Mouse (Mus musculus): ENCODE results near the gene Gpatch8. TPM values are rescaled to one million over a fixed set of nuclear protein-coding genes. Genes with fewer than 3 reads are reported as not detected.
"Not testable (repeated sequence)": the region's sequence is repeated elsewhere in the genome, so short reads cannot be mapped to it uniquely, and the experiment has no call there.

Gene Gpatch8
- polyA plus RNA-seq, 1 experiment from 2014 or later = 42.5 TPM

DNA sequence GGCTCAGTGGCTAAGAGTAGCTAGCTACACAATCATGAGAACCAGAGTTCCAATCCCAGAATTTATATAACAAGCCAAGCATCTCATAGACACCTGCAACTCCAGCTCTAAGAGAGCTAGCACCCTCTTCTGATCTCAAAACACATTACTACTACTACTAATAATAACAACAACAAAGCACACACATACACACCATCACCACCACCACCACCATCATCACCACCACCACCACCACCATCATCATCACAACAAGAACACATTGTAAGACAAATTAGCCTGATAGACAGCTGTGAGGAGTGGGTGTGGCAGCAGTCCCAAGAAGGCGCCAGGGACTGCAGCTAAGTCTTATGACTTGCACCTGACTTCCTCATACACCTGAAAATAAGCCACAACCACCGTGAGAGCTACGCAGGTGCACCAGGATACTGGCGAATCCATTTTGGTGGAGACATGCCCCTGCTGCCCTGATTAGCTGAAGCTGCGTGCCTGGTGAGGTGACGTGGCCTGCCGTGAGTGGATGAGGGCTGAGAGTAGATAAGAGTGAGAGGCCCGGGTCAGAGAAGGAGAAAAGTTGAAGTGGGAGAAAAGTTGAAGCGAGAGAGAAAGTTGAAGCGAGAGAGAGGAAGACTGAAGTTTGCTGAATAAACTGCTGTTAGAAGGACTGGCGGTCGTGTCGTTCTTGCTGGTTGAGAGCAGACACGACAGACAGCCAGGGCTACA, 8.9 kb upstream of the Gpatch8 start:
- H3K4me3 ChIP-seq (ENCODE audit: low read depth, low read length); H3K27ac ChIP-seq (ENCODE audit: low read depth, low read length); H3K4me1 ChIP-seq (ENCODE audit: control insufficient read depth, insufficient read depth, low read length); H3K4me2 ChIP-seq; H3K27me3 ChIP-seq (ENCODE audit: control insufficient read depth, insufficient read depth, low read length); ATAC-seq (ENCODE audit: low FRiP score); H3K9ac ChIP-seq (ENCODE audit: low read length); DNase-seq (ENCODE audit: low spot score, missing footprints); H3K36me3 ChIP-seq (ENCODE audit: control insufficient read depth, insufficient read depth, low read length); H3K9me3 ChIP-seq (ENCODE audit: control insufficient read depth, low read length): not testable (repeated sequence)
- WGBS = 82% methylated on average over 14 of the region's 14 CpGs

DNA sequence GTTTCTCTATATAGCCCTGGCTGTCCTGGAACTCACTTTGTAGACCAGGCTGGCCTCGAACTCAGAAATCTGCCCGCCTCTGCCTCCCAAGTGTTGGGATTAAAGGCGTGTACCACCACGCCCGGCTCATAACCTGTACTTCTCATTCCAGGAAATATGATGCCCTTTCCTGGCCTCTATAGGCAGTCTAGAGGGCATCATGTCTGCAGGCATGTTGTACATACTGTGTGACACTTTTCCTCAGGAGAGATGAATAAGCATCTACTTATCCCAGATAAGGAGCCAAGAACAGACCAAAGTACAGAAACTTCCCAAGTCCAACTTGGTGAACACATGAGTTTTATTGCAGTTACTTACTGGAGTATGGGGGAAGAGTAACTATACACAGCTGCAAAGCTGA, 2.5 kb upstream of the Gpatch8 start:
- WGBS = 92% methylated on average over 3 of the region's 5 CpGs
- Histone ChIP-seq H3K9ac (ENCODE audit: low read length) (no peak overlapping the region), H3K27me3 (ENCODE audit: control insufficient read depth, insufficient read depth, low read length) (no peaks in the 10 kb centered on the region), H3K4me1 (ENCODE audit: control insufficient read depth, insufficient read depth, low read length) (peaks cover 11% of the 10 kb centered on the region), H3K9me3 (ENCODE audit: control insufficient read depth, low read length) (no peaks in the 10 kb centered on the region), H3K27ac (ENCODE audit: low read depth, low read length) (no peak overlapping the region), H3K4me2 (no peak overlapping the region), H3K4me3 (ENCODE audit: low read depth, low read length) (no peak overlapping the region), H3K36me3 (ENCODE audit: control insufficient read depth, insufficient read depth, low read length) (no peaks in the 10 kb centered on the region)
- DNase-seq (ENCODE audit: low spot score, missing footprints) (no peak), ATAC-seq (ENCODE audit: low FRiP score) (no peak)

DNA sequence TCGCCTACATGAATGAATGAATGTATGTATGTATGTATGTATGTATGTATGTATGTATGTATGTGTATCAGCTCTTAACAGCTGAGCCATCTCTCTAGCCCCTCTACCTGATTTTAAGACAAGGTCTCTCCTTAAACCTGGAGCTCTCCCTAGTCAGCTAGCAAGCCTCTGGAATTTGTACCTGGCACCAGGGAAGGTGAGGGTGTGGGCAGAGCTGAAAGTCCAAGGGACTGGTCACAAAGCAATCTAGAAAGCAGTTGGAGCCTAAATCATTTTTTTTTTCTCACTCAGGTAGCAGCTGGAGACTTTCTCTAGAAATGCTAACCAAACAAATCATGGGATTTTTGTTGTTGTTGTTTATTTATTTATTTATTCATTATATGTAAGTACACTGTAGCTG, 1.2 kb upstream of the Gpatch8 start:
- H3K4me1 ChIP-seq (ENCODE audit: control insufficient read depth, insufficient read depth, low read length) = peaks cover 13% of the 10 kb centered on the region
- ATAC-seq (ENCODE audit: low FRiP score) (no peak), DNase-seq (ENCODE audit: low spot score, missing footprints) (no peak)
- H3K27me3 ChIP-seq (ENCODE audit: control insufficient read depth, insufficient read depth, low read length) = no peaks in the 10 kb centered on the region
- H3K4me3 ChIP-seq (ENCODE audit: low read depth, low read length) = no peak overlapping the region
- no peaks in the 10 kb centered on the region for H3K9me3 ChIP-seq (ENCODE audit: control insufficient read depth, low read length)
- 91% methylated on average over 1 of the region's 1 CpGs for WGBS
- no peak overlapping the region for H3K27ac ChIP-seq (ENCODE audit: low read depth, low read length)
- H3K36me3 ChIP-seq (ENCODE audit: control insufficient read depth, insufficient read depth, low read length) = no peaks in the 10 kb centered on the region
- no peak overlapping the region for H3K9ac ChIP-seq (ENCODE audit: low read length)
- H3K4me2 ChIP-seq = no peak overlapping the region

DNA sequence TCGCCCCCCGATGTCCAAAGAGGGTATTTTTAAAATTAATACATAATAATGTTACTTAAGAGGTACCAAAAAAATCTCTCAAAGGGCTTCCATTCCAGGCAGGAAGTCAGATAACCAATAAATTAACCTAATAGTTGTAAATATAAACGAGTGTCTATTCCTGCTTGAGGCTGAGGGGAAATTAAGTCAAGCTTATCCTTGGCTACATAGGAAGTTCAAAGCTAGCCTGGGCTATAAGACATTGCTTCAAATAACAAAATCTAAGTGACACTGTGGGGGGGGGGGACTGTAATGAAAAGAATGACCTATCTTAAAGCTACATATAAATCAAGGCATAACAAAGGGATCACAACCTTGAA, 503 bp upstream of the Gpatch8 start:
- peak; percentile 87 for DNase-seq (ENCODE audit: low spot score, missing footprints)
- peak overlapping the region; percentile 96; the same call in 1 of the 2 replicates for H3K27ac ChIP-seq (ENCODE audit: low read depth, low read length)
- no peaks in the 10 kb centered on the region for H3K27me3 ChIP-seq (ENCODE audit: control insufficient read depth, insufficient read depth, low read length)
- H3K4me3 ChIP-seq (ENCODE audit: low read depth, low read length) = peak overlapping the region; percentile 96
- no peak for ATAC-seq (ENCODE audit: low FRiP score)
- peaks cover 13% of the 10 kb centered on the region for H3K4me1 ChIP-seq (ENCODE audit: control insufficient read depth, insufficient read depth, low read length)
- no peak overlapping the region; the same call in 1 of the 2 replicates for H3K9ac ChIP-seq (ENCODE audit: low read length)
- H3K4me2 ChIP-seq = peak overlapping the region; percentile 83
- H3K9me3 ChIP-seq (ENCODE audit: control insufficient read depth, low read length) = no peaks in the 10 kb centered on the region
- H3K36me3 ChIP-seq (ENCODE audit: control insufficient read depth, insufficient read depth, low read length) = no peaks in the 10 kb centered on the region
- WGBS = 26% methylated on average over 3 of the region's 3 CpGs

DNA sequence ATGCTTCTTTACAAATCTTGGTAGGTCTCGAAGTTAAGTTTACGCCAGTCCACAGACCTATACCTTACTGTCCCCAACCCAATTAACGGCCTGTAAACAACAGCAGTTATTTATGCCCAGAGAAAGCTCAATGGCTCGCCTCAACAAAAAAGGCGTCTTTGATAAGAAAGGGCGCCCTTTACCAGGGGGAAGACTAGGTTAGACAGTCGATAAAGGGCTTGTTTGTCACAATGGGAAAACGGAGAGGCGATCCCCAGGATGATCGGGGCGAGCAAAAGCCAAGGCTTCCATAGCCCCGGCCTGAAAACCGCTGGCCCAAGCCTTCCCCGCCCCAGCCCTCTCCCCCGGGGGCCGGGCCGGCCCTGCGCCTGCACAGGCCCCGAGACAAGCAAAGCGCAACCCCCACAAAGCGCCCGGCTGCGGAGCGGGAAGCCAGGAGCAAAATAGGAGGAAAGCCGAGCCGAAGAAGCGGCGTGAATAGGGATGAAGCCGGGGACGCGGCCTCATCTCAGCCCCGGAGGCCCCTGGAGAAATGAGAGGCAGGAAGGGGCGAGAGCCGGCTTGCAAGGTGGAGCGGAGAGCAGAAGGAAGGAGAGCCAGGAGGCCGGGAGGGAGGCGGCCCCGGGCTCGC, 677 bp downstream of the Gpatch8 start:
- peak overlapping the region; percentile 96 for H3K27ac ChIP-seq (ENCODE audit: low read depth, low read length)
- peak overlapping the region; percentile 83 for H3K4me2 ChIP-seq
- H3K9me3 ChIP-seq (ENCODE audit: control insufficient read depth, low read length) = no peaks in the 10 kb centered on the region
- no peaks in the 10 kb centered on the region for H3K36me3 ChIP-seq (ENCODE audit: control insufficient read depth, insufficient read depth, low read length)
- peak; percentile 58 for ATAC-seq (ENCODE audit: low FRiP score)
- peak; percentile 95 for DNase-seq (ENCODE audit: low spot score, missing footprints)
- H3K9ac ChIP-seq (ENCODE audit: low read length) = peak overlapping the region; percentile 99
- H3K4me1 ChIP-seq (ENCODE audit: control insufficient read depth, insufficient read depth, low read length) = peaks cover 13% of the 10 kb centered on the region
- WGBS = under 1% methylated on average over 35 of the region's 39 CpGs
- peak overlapping the region; percentile 96 for H3K4me3 ChIP-seq (ENCODE audit: low read depth, low read length)
- H3K27me3 ChIP-seq (ENCODE audit: control insufficient read depth, insufficient read depth, low read length) = no peaks in the 10 kb centered on the region

DNA sequence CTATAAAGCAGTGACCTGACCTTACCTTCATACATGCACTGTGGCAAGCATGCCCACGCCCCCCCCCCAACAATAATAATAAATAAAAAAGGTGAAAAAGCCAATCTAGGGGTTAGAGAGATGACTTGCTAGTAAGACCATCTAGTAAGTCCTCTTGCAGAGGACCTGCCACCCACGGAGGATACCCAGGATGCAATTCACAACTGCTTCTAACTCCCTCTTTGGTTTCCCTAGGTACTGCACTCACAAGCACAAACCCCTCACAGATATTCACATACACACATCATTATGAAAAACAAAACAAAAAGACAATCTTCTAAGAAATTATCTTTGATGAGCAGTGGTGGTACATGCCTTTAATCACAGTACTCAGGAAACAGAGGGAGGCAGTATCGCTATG, 4.1 kb downstream of the Gpatch8 start:
- Histone ChIP-seq H3K9ac (ENCODE audit: low read length) (no peak overlapping the region), H3K9me3 (ENCODE audit: control insufficient read depth, low read length) (no peaks in the 10 kb centered on the region), H3K4me1 (ENCODE audit: control insufficient read depth, insufficient read depth, low read length) (peaks cover 13% of the 10 kb centered on the region), H3K4me3 (ENCODE audit: low read depth, low read length) (no peak overlapping the region), H3K4me2 (no peak overlapping the region), H3K36me3 (ENCODE audit: control insufficient read depth, insufficient read depth, low read length) (no peaks in the 10 kb centered on the region), H3K27ac (ENCODE audit: low read depth, low read length) (no peak overlapping the region), H3K27me3 (ENCODE audit: control insufficient read depth, insufficient read depth, low read length) (no peaks in the 10 kb centered on the region)
- ATAC-seq (ENCODE audit: low FRiP score) (no peak), DNase-seq (ENCODE audit: low spot score, missing footprints) (no peak)
- WGBS = 91% methylated on average over 3 of the region's 3 CpGs

DNA sequence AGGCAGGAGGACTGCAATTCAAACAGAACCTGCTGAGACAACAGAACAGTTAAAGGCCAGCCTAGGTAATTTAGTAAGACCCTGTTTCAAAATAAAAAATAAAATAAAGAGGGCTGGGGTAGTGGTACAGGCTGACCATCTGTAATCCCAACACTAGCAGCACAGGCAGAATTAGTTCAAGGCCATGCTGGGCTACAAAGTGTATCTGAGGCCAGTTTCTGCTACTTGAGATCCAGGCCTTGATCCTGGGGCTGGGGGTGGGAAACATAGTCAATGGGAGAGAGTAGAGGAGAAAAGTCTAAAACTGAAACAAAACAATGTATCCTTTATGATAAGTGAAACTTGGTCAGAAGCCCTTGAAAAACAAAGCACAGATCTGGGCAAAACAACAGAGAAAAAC, 5.0 kb downstream of the Gpatch8 start:
- Histone ChIP-seq H3K9me3 (ENCODE audit: control insufficient read depth, low read length) (no peaks in the 10 kb centered on the region), H3K27me3 (ENCODE audit: control insufficient read depth, insufficient read depth, low read length) (no peaks in the 10 kb centered on the region), H3K9ac (ENCODE audit: low read length) (no peak overlapping the region), H3K27ac (ENCODE audit: low read depth, low read length) (no peak overlapping the region), H3K4me1 (ENCODE audit: control insufficient read depth, insufficient read depth, low read length) (peaks cover 13% of the 10 kb centered on the region), H3K4me2 (no peak overlapping the region), H3K36me3 (ENCODE audit: control insufficient read depth, insufficient read depth, low read length) (no peaks in the 10 kb centered on the region), H3K4me3 (ENCODE audit: low read depth, low read length) (no peak overlapping the region)
- no peak for ATAC-seq (ENCODE audit: low FRiP score)
- DNase-seq (ENCODE audit: low spot score, missing footprints) = no peak

DNA sequence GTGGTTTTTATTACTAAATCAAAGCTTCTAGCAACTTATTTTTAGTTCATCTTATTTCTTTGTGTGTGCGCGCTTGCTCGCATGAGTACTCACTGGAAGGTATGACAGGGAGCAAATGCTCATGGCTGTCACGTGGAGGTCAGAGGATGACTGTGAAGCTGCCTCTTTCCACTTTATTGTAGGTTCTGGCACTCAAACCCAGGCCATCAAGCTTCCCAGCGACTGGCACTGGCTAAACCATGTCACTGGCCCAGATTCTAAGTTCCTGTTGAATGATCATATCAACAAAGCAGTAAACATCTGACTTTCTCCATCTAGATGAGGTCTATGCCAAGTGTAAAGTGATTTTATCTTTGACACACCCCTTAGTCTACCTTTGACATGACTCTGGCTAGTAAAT, 14.7 kb downstream of the Gpatch8 start:
- Histone ChIP-seq H3K27me3 (ENCODE audit: control insufficient read depth, insufficient read depth, low read length) (no peaks in the 10 kb centered on the region), H3K9ac (ENCODE audit: low read length) (no peak overlapping the region)

DNA sequence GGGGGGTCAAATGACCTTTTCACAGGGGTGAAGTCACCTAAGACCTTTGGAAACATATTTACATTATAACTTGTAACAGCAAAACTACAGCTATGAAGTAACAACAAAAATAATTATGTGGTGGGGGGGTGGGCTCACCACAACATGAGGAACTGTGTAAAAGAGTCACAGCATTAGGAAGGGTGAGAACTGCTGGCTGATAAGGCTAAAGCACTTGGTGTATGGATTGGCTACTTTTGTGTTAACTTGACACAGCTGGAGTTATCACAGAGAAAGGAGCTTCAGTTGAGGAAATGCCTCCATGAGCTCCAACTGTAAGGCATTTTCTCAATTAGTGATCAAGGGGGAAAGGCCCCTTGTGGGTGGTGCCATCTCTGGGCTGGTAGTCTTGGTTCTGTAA, 15.9 kb downstream of the Gpatch8 start:
- not testable (repeated sequence) for H3K36me3 ChIP-seq (ENCODE audit: control insufficient read depth, insufficient read depth, low read length); ATAC-seq (ENCODE audit: low FRiP score)

More for the DNA sequence above, 14.7 kb downstream of the Gpatch8 start:
- 96% methylated on average over 5 of the region's 5 CpGs for WGBS
- H3K4me3 ChIP-seq (ENCODE audit: low read depth, low read length) = no peak overlapping the region
- no peak overlapping the region for H3K27ac ChIP-seq (ENCODE audit: low read depth, low read length)
- no peaks in the 10 kb centered on the region for H3K4me1 ChIP-seq (ENCODE audit: control insufficient read depth, insufficient read depth, low read length)
- no peaks in the 10 kb centered on the region for H3K9me3 ChIP-seq (ENCODE audit: control insufficient read depth, low read length)
- H3K36me3 ChIP-seq (ENCODE audit: control insufficient read depth, insufficient read depth, low read length) = no peaks in the 10 kb centered on the region; the same call in 1 of the 2 replicates
- DNase-seq (ENCODE audit: low spot score, missing footprints) = no peak
- ATAC-seq (ENCODE audit: low FRiP score) = no peak
- H3K4me2 ChIP-seq = no peak overlapping the region

More for the DNA sequence above, 15.9 kb downstream of the Gpatch8 start:
- not testable (repeated sequence) for H3K9ac ChIP-seq (ENCODE audit: low read length); H3K27ac ChIP-seq (ENCODE audit: low read depth, low read length); H3K4me3 ChIP-seq (ENCODE audit: low read depth, low read length); H3K27me3 ChIP-seq (ENCODE audit: control insufficient read depth, insufficient read depth, low read length); DNase-seq (ENCODE audit: low spot score, missing footprints); H3K9me3 ChIP-seq (ENCODE audit: control insufficient read depth, low read length); H3K4me1 ChIP-seq (ENCODE audit: control insufficient read depth, insufficient read depth, low read length); H3K4me2 ChIP-seq
